Mouse (Mus musculus): Measurements from ENCODE around the gene Gm3298. TPM values are rescaled to one million over a fixed set of nuclear protein-coding genes. Genes with fewer than 3 reads are reported as not detected.
"Not testable (repeated sequence)": the region's sequence is repeated elsewhere in the genome, so short reads cannot be mapped to it uniquely, and the experiment has no call there.

The Gm3298 gene
- not detected in 2 replicates for polyA plus RNA-seq (2012; rRNA removed)

DNA sequence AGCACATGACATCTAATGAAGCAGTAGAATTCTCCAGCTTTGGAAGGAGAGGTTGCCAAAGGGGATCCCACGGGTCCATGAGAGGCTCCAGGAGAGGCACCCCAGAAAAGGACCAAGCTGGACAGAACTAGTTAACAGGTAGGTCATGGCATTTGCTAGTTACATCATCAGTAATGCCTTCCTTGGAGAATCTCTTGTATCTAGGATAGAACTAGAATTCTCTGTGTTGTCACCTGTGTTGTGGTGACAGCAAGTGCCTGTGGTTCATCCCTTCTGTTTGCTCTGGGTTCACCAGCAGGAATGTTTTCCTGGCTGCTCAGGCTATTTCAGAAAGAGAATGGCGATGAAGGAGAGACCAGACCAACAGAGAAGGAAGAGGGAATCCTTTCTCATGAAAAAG lies at the start of gene Gm3298:
Gm3298 (plus strand) TSS at position 301 of the 400 bp plus-strand sequence.
- WGBS = 44% methylated on average over 1 of the region's 2 CpGs
- not testable (repeated sequence) for H3K4me3 ChIP-seq (ENCODE audit: control insufficient read depth, insufficient read depth, low read length); H3K27me3 ChIP-seq (ENCODE audit: control insufficient read depth, insufficient read depth, low read length); H3K36me3 ChIP-seq (ENCODE audit: control insufficient read depth, insufficient read depth, low read length); H3K4me1 ChIP-seq (replicated peaks; ENCODE audit: control insufficient read depth, insufficient read depth, low read length); DNase-seq; H3K27ac ChIP-seq (ENCODE audit: control insufficient read depth, insufficient read depth, low read length)

DNA sequence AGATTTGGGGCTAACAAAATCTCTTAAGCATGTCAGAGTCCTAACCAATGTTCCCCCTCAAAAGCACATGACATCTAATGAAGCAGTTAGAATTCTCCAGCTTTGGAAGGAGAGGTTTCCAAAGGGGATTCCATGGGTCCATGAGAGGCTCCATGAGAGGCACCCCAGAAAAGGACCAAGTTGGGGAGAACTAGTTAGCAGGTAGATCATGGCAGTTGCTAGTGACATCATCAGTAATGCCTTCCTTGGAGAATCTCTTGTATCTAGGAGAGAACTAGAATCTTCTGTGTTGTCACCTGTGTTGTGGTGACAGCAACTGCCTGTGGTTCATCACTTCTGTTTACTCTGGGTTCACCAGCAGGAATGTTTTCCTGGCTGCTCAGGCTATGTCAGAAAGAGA lies 32.1 kb upstream of the Gm3298 start, which contains the start of gene Gm8297:
Gm8297 (plus strand) TSS at position 301 of the 400 bp plus-strand sequence.
- H3K27me3 ChIP-seq (ENCODE audit: control insufficient read depth, insufficient read depth, low read length); H3K4me1 ChIP-seq (replicated peaks; ENCODE audit: control insufficient read depth, insufficient read depth, low read length); H3K4me3 ChIP-seq (ENCODE audit: control insufficient read depth, insufficient read depth, low read length); H3K36me3 ChIP-seq (ENCODE audit: control insufficient read depth, insufficient read depth, low read length); H3K27ac ChIP-seq (ENCODE audit: control insufficient read depth, insufficient read depth, low read length); DNase-seq: not testable (repeated sequence)

DNA sequence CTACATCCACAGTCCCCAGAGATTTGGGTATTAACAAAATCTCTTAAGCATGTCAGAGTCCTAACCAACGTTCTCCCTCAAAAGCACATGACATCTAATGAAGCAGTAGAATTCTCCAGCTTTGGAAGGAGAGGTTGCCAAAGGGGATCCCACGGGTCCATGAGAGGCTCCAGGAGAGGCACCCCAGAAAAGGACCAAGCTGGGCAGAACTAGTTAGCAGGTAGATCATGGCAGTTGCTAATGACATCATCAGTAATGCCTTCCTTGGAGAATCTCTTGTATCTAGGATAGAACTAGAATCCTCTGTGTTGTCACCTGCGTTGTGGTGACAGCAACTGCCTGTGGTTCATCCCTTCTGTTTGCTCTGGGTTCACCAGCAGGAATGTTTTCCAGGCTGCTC lies 34.6 kb downstream of the Gm3298 start, which contains the start of gene 4930555G01Rik:
4930555G01Rik (plus strand) TSS at position 301 of the 400 bp plus-strand sequence.
- H3K36me3 ChIP-seq (ENCODE audit: control insufficient read depth, insufficient read depth, low read length); H3K4me1 ChIP-seq (replicated peaks; ENCODE audit: control insufficient read depth, insufficient read depth, low read length); DNase-seq; H3K4me3 ChIP-seq (ENCODE audit: control insufficient read depth, insufficient read depth, low read length); H3K27me3 ChIP-seq (ENCODE audit: control insufficient read depth, insufficient read depth, low read length); H3K27ac ChIP-seq (ENCODE audit: control insufficient read depth, insufficient read depth, low read length): not testable (repeated sequence)
- no CpG with 5 or more reads among the region's 3 CpGs for WGBS

Other genes with a start within 250 kb of the Gm3298 start
- gene Gm9602, start 239.6 kb upstream of the Gm3298 start, polyA plus RNA-seq (2012; rRNA removed) = not detected in 2 replicates
- gene Gm3269, start 177.8 kb upstream of the Gm3298 start, polyA plus RNA-seq (2012; rRNA removed) = not detected in 2 replicates
- not detected in 2 replicates for gene Gm3264, start 160.3 kb upstream of the Gm3298 start, polyA plus RNA-seq (2012; rRNA removed)
- gene Gm3278, start 123.5 kb upstream of the Gm3298 start, polyA plus RNA-seq (2012; rRNA removed) = not detected in 2 replicates
- gene Gm8297, start 32.0 kb upstream of the Gm3298 start, polyA plus RNA-seq (2012; rRNA removed) = not detected in 2 replicates
- not detected in 2 replicates for gene 4930555G01Rik, start 34.7 kb downstream of the Gm3298 start, polyA plus RNA-seq (2012; rRNA removed)
- 0.13 TPM in 1 of 2 replicates, not detected in the other for gene Gm8281, start 55.1 kb downstream of the Gm3298 start, polyA plus RNA-seq (2012; rRNA removed)
- 0.15 TPM in 1 of 2 replicates, not detected in the other for gene Gm8279, start 115.6 kb downstream of the Gm3298 start, polyA plus RNA-seq (2012; rRNA removed)
- not detected in 2 replicates for gene Gm3317, start 148.6 kb downstream of the Gm3298 start, polyA plus RNA-seq (2012; rRNA removed)
- gene Gm8271, start 169.9 kb downstream of the Gm3298 start, polyA plus RNA-seq (2012; rRNA removed) = not detected in 2 replicates
- not detected in 2 replicates for gene Gm3526, start 244.7 kb downstream of the Gm3298 start, polyA plus RNA-seq (2012; rRNA removed)